Mouse (Mus musculus): ENCODE results near the gene Pde2a. TPM values are rescaled to one million over a fixed set of nuclear protein-coding genes. Genes with fewer than 3 reads are reported as not detected.
A peak's percentile ranks its signal among the peaks of the same experiment; 100 is the strongest.

Gene Pde2a
- polyA plus RNA-seq, 1 experiment: 0.01 TPM

GRCm38 (mm10) chr7:101415512-101416100 is 5.9 kb upstream of the Pde2a start:
- TF ChIP-seq GATA1 (IDR thresholded peaks at IDR 0.05; ENCODE audit: low read length) (no peak), TAL1 (IDR thresholded peaks at IDR 0.05; ENCODE audit: low read length) (no peak)
- Histone ChIP-seq H3K9me3 (ENCODE audit: control insufficient read depth, low read length) (no peaks in the 10 kb centered on the region), H3K36me3 (ENCODE audit: control insufficient read depth) (peaks cover 2% of the 10 kb centered on the region; the same call in 1 of the 2 replicates), H3K4me1 (ENCODE audit: control insufficient read depth) (peaks cover 35% of the 10 kb centered on the region), H3K27me3 (ENCODE audit: control insufficient read depth) (peaks cover 24% of the 10 kb centered on the region), H3K4me3 (replicated peaks) (no peak overlapping the region)

GRCm38 (mm10) chr7:101416391-101416790 is 5.1 kb upstream of the Pde2a start:
- Histone ChIP-seq H3K4me1 (ENCODE audit: control insufficient read depth) (peaks cover 43% of the 10 kb centered on the region), H3K36me3 (ENCODE audit: control insufficient read depth) (peaks cover under 1% of the 10 kb centered on the region; the same call in 1 of the 2 replicates)
- TF ChIP-seq TAL1 (IDR thresholded peaks at IDR 0.05; ENCODE audit: low read length) (no peak), GATA1 (IDR thresholded peaks at IDR 0.05; ENCODE audit: low read length) (no peak)

GRCm38 (mm10) chr7:101419013-101419770 is 2.3 kb upstream of the Pde2a start:
- H3K9me3 ChIP-seq (ENCODE audit: control insufficient read depth, low read length): no peaks in the 10 kb centered on the region
- TF ChIP-seq TAL1 (IDR thresholded peaks at IDR 0.05; ENCODE audit: low read length): no peak
- no peak for TF ChIP-seq GATA1 (IDR thresholded peaks at IDR 0.05; ENCODE audit: low read length)
- peaks cover 29% of the 10 kb centered on the region for H3K27me3 ChIP-seq (ENCODE audit: control insufficient read depth)
- peaks cover 45% of the 10 kb centered on the region for H3K4me1 ChIP-seq (ENCODE audit: control insufficient read depth)
- no peaks in the 10 kb centered on the region; the same call in 1 of the 2 replicates for H3K36me3 ChIP-seq (ENCODE audit: control insufficient read depth)
- no peak overlapping the region for H3K4me3 ChIP-seq (replicated peaks)

More at GRCm38 (mm10) chr7:101416391-101416790, 5.1 kb upstream of the Pde2a start:
- H3K9me3 ChIP-seq (ENCODE audit: control insufficient read depth, low read length): no peaks in the 10 kb centered on the region
- H3K4me3 ChIP-seq (replicated peaks): no peak overlapping the region
- peaks cover 24% of the 10 kb centered on the region for H3K27me3 ChIP-seq (ENCODE audit: control insufficient read depth)

GRCm38 (mm10) chr7:101422069-101422468 is 578 bp downstream of the Pde2a start:
- H3K9me3 ChIP-seq (ENCODE audit: control insufficient read depth, low read length): no peaks in the 10 kb centered on the region
- no peaks in the 10 kb centered on the region for H3K36me3 ChIP-seq (ENCODE audit: control insufficient read depth)
- peak overlapping the region; percentile 28 for H3K4me3 ChIP-seq (replicated peaks)
- H3K27me3 ChIP-seq (ENCODE audit: control insufficient read depth): peaks cover 29% of the 10 kb centered on the region
- TF ChIP-seq GATA1 (IDR thresholded peaks at IDR 0.05; ENCODE audit: low read length) (no peak), TAL1 (IDR thresholded peaks at IDR 0.05; ENCODE audit: low read length) (no peak)
- peaks cover 27% of the 10 kb centered on the region for H3K4me1 ChIP-seq (ENCODE audit: control insufficient read depth)

- Histone ChIP-seq H3K27me3 (ENCODE audit: control insufficient read depth) (peaks cover 23% of the 10 kb centered on the region), H3K4me3 (replicated peaks) (no peak overlapping the region), H3K36me3 (ENCODE audit: control insufficient read depth) (no peaks in the 10 kb centered on the region), H3K4me1 (ENCODE audit: control insufficient read depth) (peaks cover 27% of the 10 kb centered on the region), H3K9me3 (ENCODE audit: control insufficient read depth, low read length) (no peaks in the 10 kb centered on the region)
- TF ChIP-seq TAL1 (IDR thresholded peaks at IDR 0.05; ENCODE audit: low read length) (no peak), GATA1 (IDR thresholded peaks at IDR 0.05; ENCODE audit: low read length) (no peak)
These were observed 1.2 kb downstream of the Pde2a start for GRCm38 (mm10) chr7:101422646-101423045.

- Histone ChIP-seq H3K27me3 (ENCODE audit: control insufficient read depth) (peaks cover 14% of the 10 kb centered on the region), H3K4me3 (replicated peaks) (no peak overlapping the region), H3K36me3 (ENCODE audit: control insufficient read depth) (no peaks in the 10 kb centered on the region), H3K4me1 (ENCODE audit: control insufficient read depth) (peaks cover 25% of the 10 kb centered on the region), H3K9me3 (ENCODE audit: control insufficient read depth, low read length) (no peaks in the 10 kb centered on the region)
- TF ChIP-seq TAL1 (IDR thresholded peaks at IDR 0.05; ENCODE audit: low read length) (no peak), GATA1 (IDR thresholded peaks at IDR 0.05; ENCODE audit: low read length) (no peak)
These were observed 2.5 kb downstream of the Pde2a start for GRCm38 (mm10) chr7:101423970-101424369.

GRCm38 (mm10) chr7:101426692-101427091 is 5.2 kb downstream of the Pde2a start:
- H3K4me1 ChIP-seq (ENCODE audit: control insufficient read depth): peaks cover 8% of the 10 kb centered on the region
- H3K36me3 ChIP-seq (ENCODE audit: control insufficient read depth): no peaks in the 10 kb centered on the region
- H3K9me3 ChIP-seq (ENCODE audit: control insufficient read depth, low read length): no peaks in the 10 kb centered on the region
- H3K4me3 ChIP-seq (replicated peaks): no peak overlapping the region
- no peak for TF ChIP-seq TAL1 (IDR thresholded peaks at IDR 0.05; ENCODE audit: low read length)
- TF ChIP-seq GATA1 (IDR thresholded peaks at IDR 0.05; ENCODE audit: low read length): no peak
- peaks cover 5% of the 10 kb centered on the region for H3K27me3 ChIP-seq (ENCODE audit: control insufficient read depth)

GRCm38 (mm10) chr7:101427736-101428135 is 6.2 kb downstream of the Pde2a start:
- no peaks in the 10 kb centered on the region for H3K9me3 ChIP-seq (ENCODE audit: control insufficient read depth, low read length)
- TF ChIP-seq GATA1 (IDR thresholded peaks at IDR 0.05; ENCODE audit: low read length): no peak
- TF ChIP-seq TAL1 (IDR thresholded peaks at IDR 0.05; ENCODE audit: low read length): no peak
- H3K27me3 ChIP-seq (ENCODE audit: control insufficient read depth): peaks cover 3% of the 10 kb centered on the region
- no peak overlapping the region for H3K4me3 ChIP-seq (replicated peaks)
- H3K36me3 ChIP-seq (ENCODE audit: control insufficient read depth): no peaks in the 10 kb centered on the region
- H3K4me1 ChIP-seq (ENCODE audit: control insufficient read depth): no peaks in the 10 kb centered on the region; the same call in 1 of the 2 replicates

GRCm38 (mm10) chr7:101435038-101435437 is 13.5 kb downstream of the Pde2a start:
- Histone ChIP-seq H3K9me3 (ENCODE audit: control insufficient read depth, low read length) (no peaks in the 10 kb centered on the region), H3K27me3 (ENCODE audit: control insufficient read depth) (no peaks in the 10 kb centered on the region), H3K36me3 (ENCODE audit: control insufficient read depth) (no peaks in the 10 kb centered on the region), H3K4me3 (replicated peaks) (no peak overlapping the region), H3K4me1 (ENCODE audit: control insufficient read depth) (no peaks in the 10 kb centered on the region)
- TF ChIP-seq TAL1 (IDR thresholded peaks at IDR 0.05; ENCODE audit: low read length) (no peak), GATA1 (IDR thresholded peaks at IDR 0.05; ENCODE audit: low read length) (no peak)

Data from erythroblast, embryonic 14.5 days (primary cell).